Mouse (Mus musculus) brain, embryonic 14.5 days (tissue): ENCODE measurements around the gene Prcd. TPM values are rescaled to one million over a fixed set of nuclear protein-coding genes. Genes with fewer than 3 reads are reported as not detected.
A peak's percentile ranks its signal among the peaks of the same experiment; 100 is the strongest.

ENCODE experiments used
- DNase-seq: peaks from one replicate; pipeline ENCODE4 v3.0.0-alpha.2; 2011; ENCODE audit warnings: low read depth
- CTCF ChIP-seq: fragments of 200-500 bp; IDR thresholded peaks from 2 replicates; pipeline ENCODE4 v1.5.1; 2012; ENCODE audit warnings: inconsistent platforms, mild to moderate bottlenecking, moderate library complexity, borderline replicate concordance; ENCODE audit not compliant: insufficient read depth, insufficient read length; ENCODE audit errors: extremely low read depth
- POLR2A ChIP-seq: fragments of 200-500 bp; IDR thresholded peaks from 2 replicates; pipeline ENCODE4 v1.6.1; 2012; ENCODE audit warnings: mild to moderate bottlenecking, inconsistent platforms, borderline replicate concordance; ENCODE audit not compliant: poor library complexity, insufficient read depth, insufficient read length, severe bottlenecking; ENCODE audit errors: extremely low read depth
- polyA plus RNA-seq: library from polyadenylated mRNA; depleted of rRNA; stranded (reverse); fragments of >200 nt; gene quantifications from 2 replicates; pipeline ENCODE4 v1.2.3, GENCODE M21; 2012; rRNA removed

The Prcd gene
- polyA plus RNA-seq, 1 experiment: 1.4 TPM

DNA sequence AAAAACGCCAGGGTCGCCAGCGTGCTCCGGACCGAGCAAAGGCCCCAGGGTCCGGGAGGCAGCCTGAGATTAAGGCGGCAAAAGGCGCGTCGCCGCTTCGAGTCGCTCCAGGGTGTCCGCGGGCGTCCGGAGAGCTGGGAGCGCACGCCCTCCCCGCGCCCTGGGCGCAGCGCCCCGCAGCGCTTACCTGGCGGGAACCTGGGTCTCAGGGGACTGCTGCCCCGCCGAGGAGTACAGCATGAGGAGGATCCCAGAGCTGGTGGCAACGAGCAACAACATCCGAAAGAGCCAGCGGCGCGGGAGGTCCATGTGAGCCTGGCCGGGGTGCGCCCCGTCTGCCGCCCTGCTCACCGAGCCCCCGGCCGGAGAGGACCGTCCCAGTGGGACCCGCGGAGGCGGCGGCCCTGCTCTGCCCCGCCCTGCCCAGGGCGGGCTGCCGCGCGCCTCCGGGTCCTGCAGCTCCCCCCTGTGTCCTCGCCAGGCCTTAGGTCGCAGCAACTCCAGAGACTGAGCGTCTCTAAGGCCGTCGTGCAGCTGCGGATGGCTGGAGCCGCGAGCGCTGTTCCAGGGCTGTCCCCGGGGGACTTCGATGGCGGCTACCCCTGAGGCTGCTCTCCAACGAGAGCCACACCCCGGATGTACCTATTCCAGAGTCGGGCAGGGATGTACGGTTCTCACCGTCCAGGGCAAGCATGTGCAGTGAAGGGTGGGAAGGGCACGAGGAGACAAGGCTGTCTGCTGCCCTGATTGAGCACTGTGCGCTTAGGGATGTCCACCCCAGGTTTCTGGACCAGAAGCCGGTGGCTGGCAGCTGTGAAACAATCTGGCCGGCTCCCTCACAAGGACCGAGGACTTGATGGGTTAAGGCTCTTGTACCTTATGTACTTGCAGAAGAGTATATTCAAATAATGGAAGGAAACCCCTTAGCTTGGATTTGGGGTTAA, 41.2 kb downstream of the Prcd start:
- TF ChIP-seq CTCF (no peak), POLR2A (no peak)

DNA sequence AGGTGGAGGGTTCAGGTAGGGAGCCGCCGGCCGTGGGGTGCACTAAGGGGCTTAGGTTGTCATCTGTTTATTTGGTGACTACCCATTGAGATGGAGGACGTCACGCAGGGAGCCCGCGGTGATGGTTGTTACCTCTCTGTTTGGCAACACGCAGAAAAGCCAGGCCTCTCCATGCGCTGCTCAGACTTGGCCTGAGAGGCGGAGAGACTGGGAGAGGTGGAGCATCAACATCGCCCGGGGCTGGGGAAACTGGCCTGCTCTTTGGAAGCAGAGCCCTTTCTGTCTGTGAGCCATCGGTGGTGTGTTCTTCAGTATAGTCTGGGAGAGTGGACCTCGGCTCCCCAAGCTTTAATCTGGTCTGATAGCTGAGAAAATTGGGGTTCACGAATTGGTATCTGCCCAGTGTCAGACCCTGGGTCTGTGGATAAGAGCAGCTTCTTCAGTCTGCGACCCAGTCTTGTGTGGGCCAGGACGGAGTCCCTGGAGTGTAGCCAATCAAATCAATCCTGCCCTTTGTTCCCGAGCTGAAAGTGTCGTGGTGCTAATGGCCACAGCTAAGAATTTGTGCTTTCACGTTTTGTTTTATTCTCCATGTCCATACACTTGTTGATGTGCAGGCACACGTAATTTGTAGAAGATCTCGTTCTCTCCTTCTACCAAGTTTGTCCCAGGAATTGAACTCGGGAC, 42.0 kb downstream of the Prcd start:
- peak; percentile 22 for DNase-seq
- TF ChIP-seq CTCF (no peak), POLR2A (no peak)

More for the DNA sequence above, 41.2 kb downstream of the Prcd start:
- DNase-seq: peak; percentile 17

DNA sequence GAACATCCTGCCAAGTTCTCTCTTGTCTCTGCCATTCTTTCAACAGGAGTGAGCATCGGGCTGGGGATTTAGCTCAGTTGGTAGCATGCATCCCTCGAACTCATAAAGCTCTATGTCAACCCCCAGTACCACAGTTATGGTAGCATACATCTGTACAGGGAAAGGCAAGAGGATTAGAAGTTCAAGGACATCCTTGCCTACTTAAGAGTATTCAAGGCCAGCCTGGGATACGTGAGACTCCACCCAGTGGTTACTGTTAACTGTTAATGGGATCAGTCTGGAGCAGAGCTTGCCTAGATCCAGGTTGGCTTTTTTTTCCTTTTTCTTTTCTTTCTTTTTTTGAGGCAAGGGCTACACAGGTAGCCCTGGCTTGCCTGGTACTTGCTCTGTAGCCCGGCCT, 43.1 kb downstream of the Prcd start:
- no peak for TF ChIP-seq CTCF
- TF ChIP-seq POLR2A: no peak
- DNase-seq: no peak

DNA sequence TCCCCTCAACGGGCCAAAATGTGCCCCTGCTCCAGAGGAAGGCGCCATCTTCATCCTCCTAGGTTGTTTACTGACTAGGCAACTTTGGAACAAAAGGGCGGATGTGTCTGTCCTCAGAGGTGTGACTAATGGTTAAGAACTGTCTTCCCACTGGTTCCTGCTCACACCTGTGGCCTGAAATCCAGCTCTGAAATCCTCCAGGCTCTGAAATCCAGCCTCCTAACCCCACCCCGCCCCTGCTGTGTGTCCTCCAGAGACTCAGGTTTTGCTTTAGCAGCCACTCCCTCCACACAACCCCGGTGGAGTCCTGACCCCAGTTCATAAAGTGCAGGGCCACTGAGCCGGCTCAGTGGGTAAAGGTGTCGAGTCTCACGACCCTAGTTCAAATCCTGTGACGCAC, 44.2 kb downstream of the Prcd start:
- no peak for DNase-seq
- TF ChIP-seq CTCF (no peak), POLR2A (no peak)

DNA sequence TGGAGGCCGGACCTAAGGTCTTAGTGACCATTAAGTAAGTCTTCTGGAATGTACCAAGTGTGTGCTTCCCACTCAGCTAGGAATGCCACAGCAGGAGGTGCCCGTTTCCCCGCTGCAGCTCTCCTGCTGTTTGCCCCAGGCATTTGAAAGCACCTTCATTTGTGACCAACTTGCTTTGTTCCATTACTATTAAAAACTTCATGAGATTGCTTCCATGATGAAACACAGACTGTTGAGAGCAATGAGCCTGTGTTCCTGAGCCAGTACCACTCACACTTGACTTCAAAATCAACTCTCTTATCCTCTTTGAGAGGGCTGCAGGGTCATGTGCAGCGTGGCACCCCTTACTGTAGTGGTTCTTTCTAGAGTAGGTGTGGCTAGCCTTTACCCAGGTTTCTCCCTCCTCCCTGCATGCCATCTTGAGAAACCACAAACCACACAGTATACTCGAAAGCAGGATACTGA, 48.1 kb downstream of the Prcd start:
- TF ChIP-seq CTCF (no peak), POLR2A (no peak)
- DNase-seq: no peak

DNA sequence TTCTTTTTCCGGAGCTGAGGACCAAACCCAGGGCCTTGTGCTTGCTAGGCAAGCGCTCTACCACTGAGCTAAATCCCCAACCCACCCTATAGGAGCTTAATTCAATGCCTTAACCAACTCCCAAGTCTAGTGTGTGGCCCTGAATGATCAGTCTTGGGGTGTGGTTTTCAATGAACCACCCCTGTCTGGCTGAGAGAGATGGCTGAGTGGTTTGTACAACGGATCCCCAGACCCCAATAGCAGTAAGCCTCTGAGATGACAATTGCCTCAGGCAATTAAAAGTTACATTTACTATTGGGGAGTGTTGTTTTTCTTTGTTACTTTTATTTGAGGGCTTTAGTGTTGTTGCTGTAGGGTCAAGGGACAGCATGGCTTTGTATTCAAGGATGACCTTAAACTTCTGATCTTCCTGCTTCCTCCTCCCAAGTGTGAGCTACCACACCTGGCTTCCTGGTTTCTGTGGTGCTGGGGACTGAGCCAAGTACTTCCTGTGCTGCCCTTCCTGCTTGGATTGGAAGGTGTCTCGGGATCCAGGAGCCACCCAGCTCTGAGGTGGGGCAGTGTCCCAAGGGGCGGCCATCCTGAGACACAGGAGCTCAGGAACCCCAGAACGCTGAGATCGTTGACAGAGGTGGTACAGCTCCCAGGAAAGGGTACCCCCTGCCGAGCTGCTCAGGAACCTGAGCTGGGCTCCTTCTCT, 51.2 kb downstream of the Prcd start:
- TF ChIP-seq CTCF: no peak
- no peak for TF ChIP-seq POLR2A
- DNase-seq: no peak

DNA sequence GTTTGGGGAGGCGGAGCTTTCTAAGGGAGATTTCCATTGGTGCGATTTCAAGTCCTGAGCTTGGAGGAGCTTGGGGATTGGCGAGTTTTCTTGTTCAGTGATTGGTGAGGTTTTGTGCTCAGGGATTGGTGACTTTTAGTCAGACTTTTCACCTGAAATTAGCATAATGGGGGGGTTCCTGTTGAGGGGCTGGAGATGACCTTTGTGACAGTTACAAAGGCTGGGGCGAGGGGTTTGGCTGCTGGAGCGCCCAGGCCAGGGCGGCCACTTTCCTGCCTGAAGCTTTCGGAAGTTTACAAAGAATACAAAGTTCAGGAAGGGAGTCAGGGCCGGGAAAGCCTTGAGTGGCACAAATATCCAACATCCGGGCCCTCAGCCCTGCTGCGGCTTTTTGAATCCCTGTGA, 51.9 kb downstream of the Prcd start:
- TF ChIP-seq POLR2A (no peak), CTCF (no peak)
- DNase-seq: no peak

DNA sequence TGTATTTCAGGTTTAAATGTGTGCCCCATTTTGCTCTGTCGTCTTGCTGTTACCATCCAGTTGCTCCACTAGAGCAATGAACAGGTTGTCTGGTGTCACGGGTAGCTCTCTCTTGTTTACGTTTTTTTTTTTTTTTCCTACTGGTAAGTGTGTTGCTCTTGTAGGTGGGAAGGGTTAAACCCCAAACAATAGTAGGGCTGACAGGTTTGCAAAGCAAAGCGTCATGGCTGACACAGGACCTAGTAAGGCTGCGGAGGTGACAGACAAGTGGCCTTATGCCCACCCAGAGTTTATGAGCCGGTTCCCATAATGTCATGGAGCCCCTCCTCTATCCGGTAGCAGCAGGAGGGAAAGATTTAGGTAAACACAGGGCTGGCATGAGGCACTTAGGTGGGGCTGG, 53.0 kb downstream of the Prcd start:
- no peak for TF ChIP-seq POLR2A
- TF ChIP-seq CTCF: no peak
- no peak for DNase-seq

DNA sequence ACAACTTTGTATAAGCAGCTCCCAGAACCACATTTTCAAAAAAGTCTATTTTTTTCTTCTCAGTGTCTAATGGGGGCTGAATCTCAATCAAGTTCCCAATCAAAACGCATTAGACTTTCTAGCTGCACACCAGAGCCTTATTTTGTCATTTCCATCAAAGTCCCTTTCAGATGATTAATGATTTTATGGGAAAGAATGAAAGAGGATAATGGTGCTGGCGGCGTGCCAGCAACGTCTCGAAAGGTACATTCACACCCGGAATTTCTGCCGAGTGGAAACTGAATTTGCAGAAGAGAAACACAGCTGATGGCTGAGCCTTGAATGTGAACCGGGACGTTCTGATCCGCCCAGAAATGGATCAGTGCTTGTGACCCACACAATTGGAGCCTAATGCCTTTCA, 56.8 kb downstream of the Prcd start:
- DNase-seq: peak; percentile 83
- TF ChIP-seq CTCF (no peak), POLR2A (no peak)

DNA sequence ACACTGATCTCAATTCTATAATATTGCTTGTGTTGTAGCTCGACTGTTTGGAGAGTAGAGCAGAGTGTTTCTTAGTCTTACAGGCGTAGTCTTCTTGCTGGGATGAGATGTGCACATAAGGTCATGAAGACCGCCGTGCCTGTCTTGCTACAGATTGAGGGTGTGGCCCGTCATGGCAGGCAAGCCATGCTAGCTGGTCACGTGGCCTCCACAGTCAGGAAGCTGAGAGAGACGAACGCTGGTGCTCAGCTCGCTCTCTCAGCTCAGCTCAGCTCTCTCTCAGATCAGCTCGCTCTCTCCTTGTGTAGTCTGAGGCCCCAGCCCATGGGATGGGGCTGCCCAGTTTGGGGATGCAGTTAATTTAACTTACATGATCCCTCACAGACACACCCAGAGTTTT, 57.5 kb downstream of the Prcd start:
- DNase-seq: no peak
- TF ChIP-seq CTCF: no peak
- no peak for TF ChIP-seq POLR2A

DNA sequence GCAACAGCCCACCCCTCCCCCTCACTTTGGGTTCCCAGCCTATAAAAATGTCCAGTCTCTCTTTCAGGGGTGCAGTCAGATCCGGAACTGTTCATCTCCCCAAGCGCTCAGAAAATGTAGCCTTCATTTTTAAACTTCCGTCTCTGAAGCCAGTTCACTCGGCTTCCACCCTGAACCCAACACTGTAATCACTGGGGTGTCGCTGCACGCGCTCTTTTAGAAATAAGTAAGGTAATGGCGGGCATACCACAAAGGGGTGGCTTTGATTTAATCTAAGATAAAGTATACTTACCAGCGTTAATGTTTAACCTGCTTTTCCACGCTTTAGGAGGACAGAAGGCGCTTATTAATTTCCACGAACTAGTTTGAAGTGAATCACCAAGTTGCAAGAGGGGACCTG, 60.7 kb downstream of the Prcd start:
- DNase-seq: no peak
- TF ChIP-seq CTCF: no peak
- no peak for TF ChIP-seq POLR2A

Other genes starting within 250 kb of the Prcd start
- gene Rnf157, start 240.5 kb upstream of the Prcd start, polyA plus RNA-seq: 59.5 and 97.3 TPM in 2 replicates
- gene Ubald2, start 219.4 kb upstream of the Prcd start, polyA plus RNA-seq: 203 and 296 TPM in 2 replicates
- gene Qrich2, start 187.3 kb upstream of the Prcd start, polyA plus RNA-seq: 0.14 and 0.15 TPM in 2 replicates
- 120 and 132 TPM in 2 replicates for gene Prpsap1, start 159.3 kb upstream of the Prcd start, polyA plus RNA-seq
- gene Sphk1, start 122.6 kb upstream of the Prcd start, polyA plus RNA-seq: 2.4 and 3.6 TPM in 2 replicates
- 54.3 and 68.5 TPM in 2 replicates for gene Ube2o, start 72.1 kb upstream of the Prcd start, polyA plus RNA-seq
- gene Aanat, start 67.1 kb upstream of the Prcd start, polyA plus RNA-seq: 1.2 and 2.7 TPM in 2 replicates
- 2.3 and 2.5 TPM in 2 replicates for gene Rhbdf2, start 26.5 kb upstream of the Prcd start, polyA plus RNA-seq
- gene Cygb, start 779 bp downstream of the Prcd start, polyA plus RNA-seq: 18.3 TPM in 2 replicates
- gene St6galnac1, start 122.0 kb downstream of the Prcd start, polyA plus RNA-seq: not detected in 2 replicates
- gene Mxra7, start 174.5 kb downstream of the Prcd start, polyA plus RNA-seq: 14.2 and 30.5 TPM in 2 replicates
- gene Mettl23, start 189.7 kb downstream of the Prcd start, polyA plus RNA-seq: 44.6 and 67.6 TPM in 2 replicates
- gene Jmjd6, start 189.9 kb downstream of the Prcd start, polyA plus RNA-seq: 34.9 and 44.1 TPM in 2 replicates
- gene Mfsd11, start 198.9 kb downstream of the Prcd start, polyA plus RNA-seq: 36.4 and 40.6 TPM in 2 replicates
- gene Srsf2, start 199.6 kb downstream of the Prcd start, polyA plus RNA-seq: 599 and 784 TPM in 2 replicates